Mouse (Mus musculus): ENCODE measurements around the gene Trafd1.

DNA sequence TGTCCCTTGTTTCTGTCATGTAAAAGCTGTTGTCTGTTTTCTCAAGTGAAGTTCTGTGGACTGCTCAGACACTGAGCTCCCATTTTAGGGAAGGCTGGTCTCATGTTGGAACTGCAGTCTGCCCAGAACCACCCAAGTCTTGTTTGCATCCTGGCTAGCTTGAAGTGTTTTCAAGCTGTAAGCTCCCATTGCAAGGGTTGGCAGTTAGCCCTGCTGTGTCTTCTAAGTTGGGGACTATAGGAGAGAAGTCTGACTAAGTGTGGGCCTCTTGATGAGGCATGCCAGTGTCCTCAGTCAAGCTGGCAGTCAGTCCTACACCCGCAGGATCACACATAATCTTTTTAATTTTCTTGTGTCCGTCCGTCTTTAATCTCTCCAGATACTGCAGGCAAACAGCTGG is 43.5 kb upstream of the Trafd1 start:
- TF ChIP-seq POLR2A (IDR thresholded peaks at IDR 0.05; ENCODE audit: low read depth, low read length) (no peak), CTCF (conservative IDR thresholded peaks at IDR 0.05; ENCODE audit: insufficient read depth, insufficient read length, low read depth, low read length) (no peak)
